Mouse (Mus musculus) forebrain, embryonic 12.5 days (tissue): Measurements from ENCODE around the gene Gm16430. TPM values are rescaled to one million over a fixed set of nuclear protein-coding genes. Genes with fewer than 3 reads are reported as not detected.
"Not testable (repeated sequence)": the region's sequence is repeated elsewhere in the genome, so short reads cannot be mapped to it uniquely, and the experiment has no call there.

Experiments used
- ATAC-seq: fragments of 200-750 bp; cut with Nextera tagmentation; 2 replicates; pipeline ENCODE4 v1.8.0; 2017; ENCODE audit warnings: moderate TSS enrichment; ENCODE audit not compliant: low FRiP score
- H3K27ac ChIP-seq: fragments of 300-500 bp; sonication (generic); 2 replicates; pipeline ENCODE4 v1.5.1; 2016; ENCODE audit warnings: mild to moderate bottlenecking
- H3K27me3 ChIP-seq: fragments of 300-500 bp; sonication (generic); 2 replicates; pipeline ENCODE4 v1.6.1; 2016; ENCODE audit warnings: mild to moderate bottlenecking
- H3K36me3 ChIP-seq: fragments of 300-500 bp; sonication (generic); replicated peaks from 2 replicates; pipeline ENCODE4 v1.6.1; 2016; ENCODE audit warnings: mild to moderate bottlenecking
- H3K4me1 ChIP-seq: fragments of 300-500 bp; sonication (generic); 2 replicates; pipeline ENCODE4 v1.6.1; 2016
- H3K4me2 ChIP-seq: fragments of 300-500 bp; sonication (generic); 2 replicates; pipeline ENCODE4 v1.6.1; 2016; ENCODE audit warnings: mild to moderate bottlenecking, moderate library complexity
- H3K4me3 ChIP-seq: fragments of 300-500 bp; sonication (generic); replicated peaks from 2 replicates; pipeline ENCODE4 v1.5.1; 2016; ENCODE audit warnings: mild to moderate bottlenecking
- H3K9ac ChIP-seq: fragments of 300-500 bp; sonication (generic); 2 replicates; pipeline ENCODE4 v1.6.1; 2016; ENCODE audit warnings: mild to moderate bottlenecking
- H3K9me3 ChIP-seq: fragments of 300-500 bp; sonication (generic); 2 replicates; pipeline ENCODE4 v1.6.1; 2016
- WGBS: fragments of 180-500 bp; shearing (Covaris S2); methylation state at CpG from one replicate; pipeline ENCODE4 v1.1.7; 2016; 5-methylcytosine and 5-hydroxymethylcytosine counted together
- polyA plus RNA-seq: library from polyadenylated mRNA; unstranded; fragments of >200 nt; fragmentation: Nextera tagmentation; extraction: Ambion mirVana; gene quantifications from 2 replicates; pipeline ENCODE4 v1.2.1, GENCODE M21; 2016

Gene Gm16430
- polyA plus RNA-seq: not detected in 2 replicates

DNA sequence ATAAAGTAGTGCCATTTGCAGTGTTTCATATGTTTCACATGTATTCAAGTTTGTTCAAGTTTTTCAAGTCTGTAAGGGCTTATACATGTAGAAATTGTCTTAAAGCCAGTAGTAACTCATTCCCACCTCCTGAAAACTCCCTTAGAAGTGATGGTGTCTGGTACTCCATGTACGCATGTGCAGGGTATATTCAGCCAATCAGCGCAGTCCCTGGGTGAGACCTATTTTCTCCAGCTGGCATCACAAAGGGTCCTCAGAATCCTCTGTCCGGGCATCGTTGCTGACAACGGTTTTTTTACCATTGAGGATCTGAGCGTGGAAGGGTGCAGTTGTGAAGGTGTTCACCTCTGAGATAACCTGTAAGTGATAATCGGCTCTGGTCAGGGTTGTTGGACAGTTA is at the start of gene Gm16430:
Gene Gm16430, plus strand, starts transcription at position 301 of the 400 bp plus-strand sequence.
- not testable (repeated sequence) for H3K4me1 ChIP-seq, H3K27ac ChIP-seq, H3K4me2 ChIP-seq, H3K36me3 ChIP-seq, ATAC-seq, H3K27me3 ChIP-seq, H3K4me3 ChIP-seq, H3K9me3 ChIP-seq, H3K9ac ChIP-seq
- WGBS: no CpG with 5 or more reads among the region's 7 CpGs

Other genes starting within 250 kb of the Gm16430 start
- gene Gm16405, start 91.0 kb upstream of the Gm16430 start, polyA plus RNA-seq: not detected in 2 replicates